Mouse (Mus musculus) kidney, postnatal 36 days (tissue): Measurements from ENCODE around the gene Foxn3.

ENCODE experiments used
- DNase-seq, 2 experiments: peaks; one replicate each; pipeline ENCODE4 v3.0.0; 2021 to 2022; ENCODE audit warnings: mixed read lengths in 2 of 2

Foxn3 gene

DNA sequence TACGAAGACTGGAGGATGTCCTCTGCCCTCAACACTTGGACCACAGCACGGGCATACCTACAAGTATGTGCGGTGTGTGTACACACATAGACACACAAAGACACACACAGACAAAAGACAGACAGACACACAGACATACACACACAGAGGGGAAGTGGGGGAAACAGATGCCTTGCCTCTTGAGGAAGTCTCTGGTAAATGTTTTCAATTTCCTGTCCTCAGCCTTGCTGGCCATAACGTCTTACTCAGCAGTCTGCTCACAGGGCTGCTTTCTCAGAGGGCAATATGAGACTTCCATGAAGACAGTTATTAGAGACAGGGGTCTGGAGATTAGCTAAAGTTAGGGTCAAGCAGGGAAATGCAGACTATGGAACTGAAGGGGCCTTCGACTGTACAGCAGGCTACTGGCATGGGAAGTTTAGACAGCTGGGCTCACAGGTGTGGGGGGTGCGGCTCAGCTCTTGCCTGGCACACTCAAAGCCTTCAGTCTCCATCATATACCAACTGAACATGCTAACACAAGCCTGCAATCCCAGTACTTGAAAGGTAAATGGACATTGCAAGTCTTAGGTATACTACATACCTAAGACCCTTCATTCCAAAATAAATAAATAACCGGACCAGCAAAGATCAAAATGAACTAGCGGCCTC, 278.8 kb downstream of the Foxn3 start:
- no peak for DNase-seq

DNA sequence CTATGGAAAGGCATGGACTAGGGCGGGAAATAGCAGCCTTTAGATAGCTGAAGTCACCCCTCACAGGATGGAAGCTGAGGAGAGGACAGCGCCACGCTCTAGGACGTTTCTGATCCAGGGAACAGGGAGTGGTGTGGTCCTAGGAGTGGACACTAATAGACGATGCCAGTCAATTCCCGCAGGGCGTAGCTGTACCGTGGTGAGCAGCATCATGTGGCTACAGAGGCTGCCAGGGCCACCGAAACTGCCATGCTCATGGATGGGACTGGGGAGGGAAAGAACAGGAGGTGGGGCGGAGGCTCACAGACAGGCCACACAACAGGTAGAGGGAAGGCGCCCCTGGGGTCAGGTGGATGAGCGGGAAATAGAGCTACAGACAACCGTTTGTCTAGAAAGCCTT, 282.6 kb downstream of the Foxn3 start:
- DNase-seq, result no peak

DNA sequence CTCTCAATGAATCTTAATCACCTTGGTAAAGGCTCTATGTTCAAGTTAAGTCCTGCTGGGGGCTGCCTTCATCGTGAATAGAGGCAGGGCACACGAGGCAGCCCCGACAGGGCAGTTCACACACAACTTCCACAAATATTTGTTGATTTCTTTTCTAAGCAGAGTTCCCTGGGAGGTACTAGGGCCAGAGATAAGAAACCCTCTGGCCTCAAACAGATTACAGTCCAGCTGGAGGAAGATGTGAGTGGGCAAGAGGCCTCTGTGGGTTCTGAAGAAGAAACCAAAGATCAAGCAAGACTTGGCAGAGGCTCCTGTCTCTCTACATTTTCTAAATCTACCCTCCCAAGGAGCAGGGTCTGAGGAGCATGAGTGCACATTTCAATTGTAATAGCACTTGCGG, 283.1 kb downstream of the Foxn3 start:
- DNase-seq, result no peak

DNA sequence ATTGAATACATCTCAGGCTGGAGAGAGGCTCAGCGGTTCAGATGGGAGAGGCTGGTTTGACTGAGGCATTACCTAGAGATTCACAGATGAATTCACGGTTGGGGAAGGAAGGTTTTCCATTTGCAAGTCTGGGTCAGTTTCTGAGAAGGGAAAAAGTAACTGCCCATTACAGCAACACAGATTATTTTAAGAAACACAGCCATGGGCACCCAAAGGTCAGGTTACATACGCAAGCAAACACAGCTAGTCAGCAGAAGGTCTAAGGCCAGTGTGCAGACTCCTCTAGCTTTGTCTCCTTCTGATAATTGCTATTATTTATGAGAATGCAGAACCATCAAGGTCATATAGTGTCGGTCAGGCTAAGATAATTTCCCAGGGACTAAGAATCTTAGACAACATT, 284.0 kb downstream of the Foxn3 start:
- peak in 1 of 2 experiments; percentile 26 for DNase-seq

DNA sequence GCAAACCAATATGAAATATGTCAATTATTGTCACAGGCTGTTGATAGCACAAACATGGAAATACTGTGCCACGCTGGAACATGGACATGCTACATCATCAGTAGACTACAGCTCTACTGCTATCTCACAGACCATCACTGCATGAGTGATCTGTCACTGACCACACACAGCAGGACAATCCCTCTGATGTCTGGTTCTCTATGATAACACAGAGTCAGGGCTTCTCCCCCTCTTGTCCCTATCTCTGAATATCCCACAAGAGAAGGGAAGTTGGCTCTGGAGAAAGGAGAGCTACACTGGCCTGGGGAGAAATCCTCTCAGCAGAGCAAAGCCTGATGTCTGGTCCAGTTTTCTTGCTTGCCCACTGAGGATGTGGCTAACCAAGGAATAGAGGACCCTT, 288.8 kb downstream of the Foxn3 start:
- no peak for DNase-seq

DNA sequence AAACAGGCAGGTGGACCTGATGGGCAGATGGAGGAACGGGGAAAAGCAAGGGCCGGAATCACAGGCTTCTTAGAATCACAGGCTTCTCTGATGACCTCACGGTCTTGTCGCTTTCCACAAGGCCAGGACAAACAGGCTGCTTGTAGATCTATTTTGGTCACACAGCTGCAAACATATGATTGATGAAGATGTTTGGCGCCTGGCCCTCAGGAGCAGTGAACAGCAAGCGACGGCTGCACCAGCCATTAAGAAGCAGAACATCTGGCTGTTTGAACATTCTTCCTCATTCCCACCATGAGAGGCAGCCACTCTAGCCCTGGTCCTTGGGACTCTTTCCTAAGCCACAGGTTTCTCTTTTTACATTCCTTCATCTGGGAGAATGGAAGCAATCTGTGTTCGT, 294.0 kb downstream of the Foxn3 start:
- peak; percentile 69 to 72 for DNase-seq

DNA sequence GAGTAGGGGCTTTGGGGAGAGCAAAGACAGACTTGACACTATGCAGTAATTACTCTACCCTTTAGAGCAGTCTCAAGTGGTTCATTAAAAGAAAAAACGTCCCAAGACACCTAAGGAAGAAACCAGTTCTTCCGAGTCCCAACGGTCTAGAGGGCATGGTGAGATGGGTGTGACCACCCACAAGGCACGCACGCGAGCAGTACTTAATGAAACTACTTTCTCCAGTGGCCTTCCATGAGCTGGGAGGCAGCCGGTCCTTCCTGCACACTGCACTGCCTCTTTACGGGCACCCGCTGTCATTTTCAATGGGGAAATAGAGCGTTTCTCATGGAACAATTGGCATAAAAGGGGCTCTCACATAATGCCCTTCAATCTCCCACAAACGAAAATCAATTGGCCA, 294.4 kb downstream of the Foxn3 start:
- DNase-seq, result no peak

DNA sequence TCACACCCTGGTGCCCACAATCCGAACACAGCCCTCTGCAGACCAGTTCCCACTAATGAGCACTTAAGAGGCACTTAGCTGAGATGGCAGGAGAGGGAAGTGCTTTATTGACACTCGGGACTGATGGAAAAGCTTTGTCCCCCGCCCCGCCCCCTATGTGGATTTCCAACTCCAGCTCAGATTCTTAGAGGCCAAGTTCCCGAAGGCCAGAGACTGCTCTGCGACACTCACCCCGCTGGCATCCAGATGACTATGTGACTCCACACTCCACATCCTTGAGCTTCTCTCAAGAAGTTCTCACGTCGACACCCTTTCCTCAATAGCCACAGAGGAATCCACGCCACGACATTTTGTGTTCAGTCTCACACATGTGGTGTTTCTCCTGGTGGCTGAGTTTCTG, 295.6 kb downstream of the Foxn3 start:
- DNase-seq, result no peak

DNA sequence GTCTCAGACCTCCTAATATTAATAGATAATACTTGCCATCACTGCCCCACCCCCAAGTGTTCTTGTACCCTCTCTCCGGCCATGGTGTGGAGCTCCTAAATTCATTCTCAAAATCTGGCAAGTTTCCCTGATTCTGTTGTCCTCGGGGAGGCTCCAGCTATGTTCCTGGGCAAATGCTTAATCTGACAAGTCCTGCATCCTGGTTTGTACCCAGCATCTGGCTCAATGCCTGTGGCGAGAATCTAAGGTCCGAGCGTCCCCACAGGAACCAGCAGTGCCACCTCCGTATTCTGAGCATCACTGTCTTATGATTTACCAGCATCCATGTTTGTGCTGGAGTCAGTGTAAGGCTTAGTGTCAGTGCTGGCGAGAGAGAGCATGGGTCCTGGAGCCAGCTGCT, 296.9 kb downstream of the Foxn3 start:
- no peak for DNase-seq

DNA sequence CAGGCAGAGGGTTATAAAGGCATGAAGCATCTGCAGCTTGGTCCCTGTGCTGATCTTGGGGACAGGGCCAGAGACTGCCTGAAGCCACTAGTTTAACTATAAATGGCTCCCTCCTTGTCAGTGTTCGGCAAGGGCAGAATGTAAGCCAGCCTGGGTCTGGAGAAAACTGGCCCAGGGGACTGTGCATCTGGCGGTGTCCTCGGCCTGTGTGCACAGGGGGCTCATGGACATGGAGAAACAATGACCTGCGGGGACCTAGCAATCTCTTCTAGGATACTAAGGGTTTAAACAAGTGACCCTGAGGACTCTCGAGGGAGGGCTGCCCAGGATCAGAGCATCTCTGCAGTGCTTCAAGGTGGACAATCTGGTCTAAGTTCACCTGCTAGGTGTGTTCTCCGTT, 297.6 kb downstream of the Foxn3 start:
- DNase-seq, result no peak

DNA sequence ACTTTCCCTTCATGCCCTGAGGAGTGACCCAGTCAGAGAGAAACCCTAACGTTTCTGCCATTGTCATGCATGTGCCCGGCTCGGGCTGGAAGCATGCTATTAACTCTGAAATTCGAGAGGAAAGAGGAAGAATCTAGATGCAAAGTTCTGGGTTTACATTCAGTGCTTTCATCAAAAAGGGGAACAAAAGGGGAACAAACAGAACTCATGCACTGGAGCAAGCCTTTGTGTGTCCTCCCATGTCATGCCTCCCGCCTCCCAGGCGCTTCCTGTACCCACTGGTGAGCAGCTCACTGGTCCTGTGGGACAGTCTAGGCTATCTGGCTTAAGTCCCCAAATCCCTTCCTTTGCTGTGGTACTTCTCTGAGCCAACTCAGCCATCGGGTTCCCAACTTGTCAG, 299.0 kb downstream of the Foxn3 start:
- no peak for DNase-seq

DNA sequence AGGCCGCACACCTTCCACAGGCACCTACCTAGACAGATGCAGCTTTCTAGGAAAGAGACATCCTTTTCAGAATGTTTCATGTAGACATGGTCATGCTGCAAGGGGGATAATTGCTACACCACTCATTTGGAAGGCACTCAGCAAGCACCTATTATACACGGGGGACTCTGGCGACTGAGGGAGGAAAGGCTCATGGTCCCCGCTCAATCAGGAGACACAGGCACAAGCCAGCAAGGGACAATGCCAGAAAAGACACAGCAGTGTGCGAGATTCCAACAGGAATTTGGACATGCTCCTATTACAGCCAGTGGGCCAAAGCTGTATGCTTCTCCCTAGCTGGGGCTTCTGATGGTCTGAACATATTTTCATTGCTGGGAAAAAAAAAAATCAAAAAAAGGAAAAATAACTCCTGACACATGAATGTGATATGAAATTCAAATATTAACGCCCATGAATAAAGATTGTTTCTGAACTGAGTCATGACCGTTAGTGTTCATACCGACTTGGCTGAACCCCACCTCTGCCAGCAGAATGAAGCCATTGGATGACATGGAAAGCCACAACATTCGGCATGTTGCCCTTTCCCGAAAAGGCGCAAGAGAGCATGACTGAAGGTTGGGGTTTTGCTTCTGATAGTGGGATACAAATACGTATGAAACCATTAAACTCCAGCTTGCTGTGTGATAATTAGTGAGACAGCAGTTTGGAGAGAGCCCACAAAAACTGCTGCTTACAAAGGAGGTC, 299.6 kb downstream of the Foxn3 start:
- DNase-seq, result no peak

DNA sequence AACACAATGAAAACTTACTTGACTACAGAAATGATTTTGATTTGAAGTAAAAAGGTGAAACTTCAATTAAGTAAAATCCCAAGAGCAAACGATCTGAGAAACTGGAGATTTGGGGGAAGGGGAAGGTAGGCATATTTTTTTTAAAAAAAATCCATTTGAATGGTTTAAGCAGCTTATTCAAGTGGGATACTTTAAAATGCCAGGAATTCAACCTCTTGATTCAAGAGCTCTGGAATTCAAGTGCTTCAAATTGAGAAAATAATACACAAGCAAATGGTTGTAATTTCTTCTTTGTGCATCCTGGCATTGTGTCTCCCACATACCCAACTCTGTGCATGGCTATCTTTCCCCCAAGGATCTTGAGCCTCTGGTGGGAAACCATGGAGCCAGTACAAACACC, 300.5 kb downstream of the Foxn3 start:
- no peak for DNase-seq

DNA sequence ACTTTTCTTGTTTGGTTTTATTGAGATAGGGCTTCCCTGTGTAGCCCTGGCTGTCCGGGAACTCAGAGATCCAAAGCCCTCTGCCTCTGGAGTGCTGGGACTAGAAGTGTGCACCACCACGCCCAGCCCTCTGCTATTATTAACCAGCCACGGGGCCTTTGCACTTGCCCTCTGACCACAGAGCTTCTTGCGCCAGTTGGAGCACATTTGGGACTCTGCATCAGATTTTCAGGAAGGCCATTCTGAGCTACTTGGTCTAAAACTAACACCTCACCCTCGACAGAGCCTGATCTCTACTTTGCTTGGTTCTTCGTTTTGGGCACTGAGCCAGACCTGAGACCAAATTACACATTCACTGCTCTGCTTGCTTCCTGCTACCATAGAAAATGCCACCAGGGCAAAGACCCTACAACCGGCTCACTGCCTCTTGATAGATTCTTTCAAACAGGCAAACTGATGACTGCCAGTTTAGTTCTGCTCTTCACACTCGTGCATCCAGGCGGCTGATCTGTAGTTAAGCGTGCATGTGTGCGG, 301.2 kb downstream of the Foxn3 start:
- DNase-seq, result peak; percentile 29 to 47

DNA sequence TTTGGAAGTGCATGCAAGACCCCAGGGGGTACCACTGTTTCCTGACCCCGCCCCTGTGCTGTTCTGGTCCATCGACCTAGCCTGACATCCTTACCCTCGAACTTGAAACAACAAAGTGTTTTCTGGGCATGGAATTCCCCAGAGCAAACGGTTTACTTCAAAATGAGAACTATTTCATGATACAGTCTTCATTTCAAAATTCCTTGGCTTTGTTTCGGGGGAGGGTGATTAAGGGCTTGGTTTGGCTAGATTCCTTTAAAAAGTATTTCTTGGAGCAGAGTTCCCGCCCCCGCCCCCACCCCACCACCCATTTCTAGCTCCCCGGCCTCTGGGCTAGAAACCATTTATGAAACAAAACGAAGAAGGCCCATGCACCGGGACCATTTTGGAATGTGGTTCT, 303.2 kb downstream of the Foxn3 start:
- DNase-seq, result no peak

DNA sequence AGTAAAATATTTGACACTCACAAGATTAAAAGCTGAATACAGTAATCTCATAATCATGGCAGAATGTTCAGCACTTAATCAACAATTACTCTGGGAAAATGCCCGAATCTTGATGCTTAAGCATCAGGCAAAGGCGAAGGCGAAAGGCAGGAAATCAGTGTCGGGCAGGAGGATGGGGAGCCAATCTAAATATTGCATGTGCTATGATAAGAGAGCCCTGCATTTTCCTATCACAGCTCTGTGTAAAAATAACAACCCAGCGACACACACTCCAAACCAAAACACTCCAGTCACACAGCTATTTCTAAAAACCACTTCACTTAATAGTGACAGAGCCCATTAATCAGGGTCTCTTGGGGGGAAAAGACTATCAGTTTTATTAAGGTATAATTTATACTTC, 305.8 kb downstream of the Foxn3 start:
- DNase-seq, result no peak

DNA sequence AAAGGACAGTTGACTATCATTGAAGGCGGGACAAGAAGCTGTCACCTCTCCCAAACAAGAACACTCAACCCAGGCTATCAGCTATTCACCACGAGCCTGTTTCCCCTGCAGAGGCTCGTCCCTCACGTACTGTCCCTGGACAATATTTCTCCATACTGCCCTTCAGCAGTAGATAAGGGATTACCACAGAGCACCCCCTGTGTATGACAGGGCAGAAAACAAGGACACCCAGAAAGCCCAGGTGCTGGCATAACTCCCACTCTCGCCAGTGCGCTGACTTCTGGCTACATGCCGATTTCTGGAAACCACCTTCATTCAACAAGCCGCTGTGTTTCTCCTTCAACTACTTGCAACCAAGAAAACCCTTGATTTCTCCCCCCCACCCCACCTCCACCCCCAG, 306.4 kb downstream of the Foxn3 start:
- no peak for DNase-seq

DNA sequence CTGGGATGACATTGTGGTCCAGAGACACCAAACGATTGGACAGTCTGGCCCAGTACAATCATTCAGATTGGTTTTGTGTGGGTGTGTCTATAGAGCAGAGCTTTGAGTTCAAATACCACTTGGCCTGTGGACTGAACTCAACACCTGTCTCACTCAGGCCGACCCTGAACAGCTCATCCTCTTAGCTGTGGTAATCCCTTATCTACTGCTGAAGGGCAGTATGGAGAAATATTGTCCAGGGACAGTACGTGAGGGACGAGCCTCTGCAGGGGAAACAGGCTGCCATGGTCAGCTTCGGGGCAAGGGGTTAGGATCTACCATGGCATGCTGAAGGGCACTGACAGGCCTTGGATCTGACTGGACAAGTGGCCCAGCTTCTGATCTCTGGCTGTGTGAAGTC, 306.9 kb downstream of the Foxn3 start:
- no peak for DNase-seq

DNA sequence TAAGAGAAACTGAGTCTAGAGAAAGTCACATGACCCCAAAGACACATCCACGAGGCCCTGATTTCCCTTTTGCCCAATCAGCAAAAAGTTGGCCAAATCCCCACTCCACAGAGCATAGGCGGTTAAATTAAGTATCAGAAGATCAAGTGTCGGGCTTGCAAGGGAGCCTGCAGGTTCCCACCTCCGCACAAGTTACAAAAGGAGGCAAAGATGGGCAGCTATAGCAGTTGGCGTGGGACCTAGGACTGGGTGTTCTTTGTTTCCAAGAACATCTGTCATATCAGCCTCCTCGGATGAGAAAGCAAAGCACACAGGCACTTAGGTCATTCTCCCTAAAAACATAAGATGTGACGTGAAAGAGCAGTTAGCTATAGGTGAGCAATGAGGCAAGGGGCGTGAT, 308.9 kb downstream of the Foxn3 start:
- no peak for DNase-seq

DNA sequence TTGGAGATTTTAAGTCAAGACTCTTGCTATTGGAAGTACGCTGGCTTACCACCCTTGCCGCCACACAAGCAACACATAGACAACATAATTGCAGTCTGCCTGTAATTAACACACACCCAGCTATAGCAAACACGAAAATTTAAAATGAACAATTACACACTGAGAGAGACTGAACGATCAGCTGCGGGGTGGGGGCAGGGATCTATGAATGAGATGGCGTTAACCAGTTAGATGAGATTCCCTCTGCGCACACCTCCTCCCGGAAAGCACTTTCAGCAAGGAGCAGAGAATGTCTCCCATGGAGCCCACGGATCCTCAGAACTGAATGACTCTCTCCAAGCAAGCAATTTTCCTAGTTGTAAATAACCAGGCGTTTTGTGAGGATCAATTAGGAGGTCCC, 309.8 kb downstream of the Foxn3 start:
- DNase-seq, result no peak

DNA sequence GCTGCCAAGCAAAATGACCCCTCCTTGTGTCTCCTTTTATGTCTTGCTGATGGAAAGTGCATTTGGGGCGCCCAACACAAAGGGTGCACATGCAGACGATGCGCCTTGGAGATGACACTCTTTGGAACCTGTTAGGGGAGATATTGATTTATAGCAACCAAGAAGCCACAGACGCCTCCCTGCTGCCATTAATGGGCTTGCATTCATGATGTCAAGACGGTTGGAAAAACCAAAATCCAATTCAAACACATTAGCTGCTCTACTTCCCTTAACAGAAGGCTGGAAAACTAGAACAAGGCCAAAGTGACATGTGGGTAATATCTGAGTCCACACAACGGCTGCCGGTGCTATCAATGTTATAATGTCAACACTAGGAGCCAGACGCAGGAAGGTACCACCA, 314.8 kb downstream of the Foxn3 start:
- no peak for DNase-seq

DNA sequence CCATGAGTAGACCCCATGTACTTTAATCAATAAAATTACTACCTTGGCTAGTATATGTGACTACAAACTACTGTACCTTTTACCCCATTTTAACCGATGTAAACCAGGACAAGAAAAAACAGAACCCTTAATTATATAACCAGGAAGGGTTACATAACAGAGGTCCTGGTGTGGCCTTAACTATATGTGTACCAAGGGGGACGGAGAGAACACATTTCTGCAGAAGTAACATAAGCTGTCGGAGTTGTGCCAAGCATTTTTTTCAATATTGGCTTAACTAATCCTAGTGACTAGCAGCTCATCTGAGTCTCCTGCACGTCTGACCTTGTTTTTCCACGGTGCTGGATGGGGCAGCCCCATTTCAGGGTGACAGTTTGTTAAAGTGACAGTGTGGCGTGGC, 315.4 kb downstream of the Foxn3 start:
- DNase-seq, result no peak

DNA sequence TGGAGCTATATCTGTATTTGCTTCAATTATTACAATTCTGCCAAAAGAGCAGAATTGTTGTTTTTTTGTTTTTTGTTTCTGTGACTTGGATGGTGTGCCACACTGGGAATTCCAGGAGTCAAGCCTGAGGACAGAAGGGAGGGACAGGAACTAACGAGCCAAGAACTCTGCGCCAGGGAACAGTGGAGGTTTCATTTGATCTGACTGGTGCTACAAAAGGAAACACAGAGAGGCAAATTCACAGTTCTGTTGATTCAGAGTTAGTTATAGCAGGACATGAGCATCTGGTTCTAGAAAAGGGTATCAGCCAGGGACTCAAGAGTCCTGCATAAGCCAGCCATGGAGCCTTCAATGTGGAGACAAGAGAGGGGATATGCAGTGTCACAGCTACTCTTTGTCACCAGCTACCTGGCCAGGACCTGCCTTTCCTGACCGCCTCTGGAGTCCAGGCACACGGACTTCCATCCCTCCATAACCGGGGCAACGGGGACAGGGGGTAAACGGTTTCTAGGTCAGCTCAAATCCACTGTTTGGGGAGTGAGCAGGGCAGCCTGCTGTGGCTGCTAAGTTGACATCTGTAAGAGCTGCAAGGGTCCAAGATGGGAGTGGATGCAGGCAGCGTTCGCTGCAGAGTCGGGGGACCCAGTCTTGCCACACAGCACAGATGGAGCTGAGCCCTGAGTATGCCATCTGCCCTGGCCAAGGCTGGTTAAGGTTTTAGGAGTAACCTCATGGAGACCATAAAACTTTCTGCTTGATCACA, 316.2 kb downstream of the Foxn3 start:
- no peak for DNase-seq

DNA sequence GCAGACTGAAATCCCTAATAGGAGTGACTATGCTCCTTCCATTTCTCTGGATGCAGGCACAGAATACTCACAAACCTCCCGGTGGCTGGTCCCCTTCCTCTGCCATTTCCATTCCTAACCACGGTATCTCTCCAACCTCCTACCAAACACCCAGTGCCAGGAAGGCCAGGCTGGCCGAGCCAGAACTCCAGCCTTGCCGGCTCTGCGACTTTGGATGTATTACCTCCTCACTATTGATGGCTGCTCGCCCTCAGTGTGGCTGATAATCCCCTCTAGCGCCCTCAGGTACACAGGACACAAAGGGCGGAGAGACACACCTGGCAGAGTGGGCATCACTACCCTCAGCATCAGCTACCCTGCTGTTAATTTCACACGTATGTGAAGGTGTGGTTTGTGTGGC, 318.7 kb downstream of the Foxn3 start:
- no peak for DNase-seq
